Mouse (Mus musculus) left cerebral cortex, adult 8-10 months (tissue): ENCODE results near the gene Zfp524. TPM values are rescaled to one million over a fixed set of nuclear protein-coding genes. Genes with fewer than 3 reads are reported as not detected.
A peak's percentile ranks its signal among the peaks of the same experiment; 100 is the strongest.
"Not testable (repeated sequence)": the region's sequence is repeated elsewhere in the genome, so short reads cannot be mapped to it uniquely, and the experiment has no call there.

Experiments
- DNase-seq, 2 experiments: peaks; one replicate each; pipeline ENCODE4 v3.0.0; 2022; ENCODE audit warnings: low spot score in 2 of 2
- total RNA-seq, 4 experiments: library from RNA; stranded (reverse); gene quantifications; 2 replicates each; pipeline ENCODE4 v1.2.4; 2022

Zfp524 gene
- total RNA-seq, result 1 to 10 TPM; 6.3 to 7.8 (median 6.5) TPM

DNA sequence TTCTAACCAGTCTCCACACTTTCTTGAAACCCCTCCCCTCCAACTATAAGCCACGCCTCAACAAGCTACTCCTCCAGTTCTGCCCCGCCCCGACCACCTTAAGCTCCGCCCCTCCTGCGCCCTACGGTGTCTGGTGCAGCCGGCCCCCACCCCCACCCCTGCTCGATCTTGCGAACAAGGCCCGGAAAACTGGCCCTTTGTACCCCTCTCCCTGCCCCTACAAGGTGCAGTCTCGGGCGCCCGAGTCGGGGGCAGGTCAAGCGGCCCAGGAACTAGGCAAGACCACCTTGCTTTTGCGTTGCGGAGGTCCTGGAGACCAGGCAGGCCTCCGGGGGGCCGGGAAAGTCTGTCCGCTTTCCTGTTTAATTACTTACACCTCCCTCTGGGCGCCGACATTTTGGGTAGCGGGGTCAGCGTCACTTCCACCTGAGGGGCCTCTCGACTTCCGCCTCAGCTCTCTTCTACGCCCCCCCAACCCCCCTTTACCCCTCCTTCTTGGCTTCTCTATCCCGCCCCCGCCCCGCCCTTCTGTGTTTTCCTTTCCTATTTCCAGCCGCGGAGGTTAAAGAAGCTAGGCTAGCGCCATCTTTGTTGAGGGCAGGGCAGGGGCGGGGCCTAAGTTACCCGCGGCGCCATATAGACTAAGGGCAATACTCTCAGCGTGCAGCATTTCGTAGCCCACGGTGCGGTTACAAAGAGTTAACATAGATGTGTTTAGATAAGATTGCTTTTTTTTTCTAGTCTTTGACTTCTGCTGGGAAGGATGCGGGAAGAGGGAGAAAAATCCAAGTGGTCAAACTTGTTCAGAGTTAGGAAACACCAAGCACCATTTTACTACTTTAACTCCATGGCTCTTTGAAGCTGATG is at the start of gene Zfp524, which contains the start of gene Fiz1:
Gene Zfp524, plus strand, starts transcription at position 165 of the 867 bp plus-strand sequence.
Gene Fiz1, minus strand, starts transcription at position 447 of the 867 bp plus-strand sequence.
- DNase-seq, result peak; percentile 95 to 96

DNA sequence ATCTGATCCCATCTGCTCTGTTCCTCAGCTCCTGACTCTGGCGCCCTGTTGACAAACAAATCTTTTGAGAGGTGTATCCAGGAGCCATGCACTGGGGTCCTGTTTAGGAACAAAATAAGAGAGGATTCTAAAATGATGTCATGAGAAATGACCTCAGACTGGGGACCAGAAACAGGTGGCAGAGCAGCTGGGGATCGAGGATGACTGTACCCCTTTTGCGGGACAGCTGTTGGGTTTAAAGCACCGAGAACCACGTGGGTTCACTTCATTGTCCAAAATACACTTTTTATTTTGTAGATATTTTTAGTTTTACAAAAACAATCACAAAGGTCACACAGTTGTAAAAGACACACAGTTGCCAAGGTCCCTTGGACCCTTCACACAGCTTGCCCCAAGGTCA is 49.2 kb upstream of the Zfp524 start:
- no peak for DNase-seq

- no peak for DNase-seq
Observed at GRCm38 (mm10) chr7:4971068-4971467, 43.1 kb upstream of the Zfp524 start, which contains the start of gene Sbk3. Sbk3 (minus strand) TSS chr7:4971168.

GRCm38 (mm10) chr7:4971710-4972109 is 42.5 kb upstream of the Zfp524 start:
- DNase-seq, result no peak

DNA sequence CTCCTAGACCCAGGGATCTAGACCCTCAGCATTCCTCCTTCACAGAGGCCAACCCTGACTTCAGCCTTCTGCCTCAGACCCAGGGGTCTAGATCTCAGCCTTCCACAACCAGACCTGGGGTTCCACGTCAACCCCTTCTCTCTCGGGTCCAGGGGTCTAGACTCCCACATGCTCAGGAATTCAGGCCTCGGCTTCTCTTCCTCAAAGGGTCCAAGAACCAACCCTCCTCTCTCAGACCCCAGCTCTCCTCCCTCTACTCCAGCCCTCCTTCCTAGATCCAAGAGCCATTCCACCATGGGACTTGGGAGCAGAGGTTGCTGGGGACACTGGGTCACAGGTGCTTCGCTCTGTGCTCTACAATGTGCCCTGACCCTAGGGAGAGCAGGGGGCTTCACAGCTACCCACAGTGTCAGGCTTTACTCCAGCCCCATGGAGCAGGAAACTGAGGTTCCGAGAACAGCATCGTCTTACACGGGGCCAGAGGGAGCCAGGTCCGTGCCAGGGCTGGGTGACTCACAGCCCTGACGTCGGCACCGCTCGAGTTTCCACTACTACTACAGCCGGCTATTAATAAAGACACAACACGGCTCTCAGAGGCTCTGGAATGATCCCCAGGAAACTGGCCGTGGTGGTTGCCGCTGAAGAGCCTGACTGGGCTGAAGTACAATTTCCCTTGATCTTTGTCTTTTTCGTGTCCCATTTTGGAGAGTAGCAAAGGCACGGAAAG is 41.7 kb upstream of the Zfp524 start:
- no peak for DNase-seq

DNA sequence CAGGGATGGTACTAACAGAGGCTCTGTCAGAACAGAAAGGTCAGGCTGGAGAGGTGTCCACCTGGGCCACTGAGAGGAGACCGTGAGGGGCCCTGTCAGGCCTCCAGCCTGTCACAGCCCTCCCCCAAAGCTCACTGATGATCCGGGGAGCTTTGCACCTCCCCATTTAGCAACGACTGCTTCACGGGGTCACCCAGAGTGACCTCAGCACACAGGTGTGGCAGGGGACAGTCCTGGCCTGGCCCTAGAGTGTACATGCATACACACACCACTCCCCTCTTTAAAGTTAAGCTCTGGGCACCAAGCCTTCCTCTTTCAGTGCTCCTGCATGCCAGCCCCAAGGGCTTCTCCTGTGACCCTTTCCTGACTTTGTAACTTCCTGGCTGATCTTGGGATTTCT is 38.8 kb upstream of the Zfp524 start:
- DNase-seq, result no peak

- DNase-seq, result no peak
Observed at GRCm38 (mm10) chr7:4976832-4977231, 37.4 kb upstream of the Zfp524 start.

DNA sequence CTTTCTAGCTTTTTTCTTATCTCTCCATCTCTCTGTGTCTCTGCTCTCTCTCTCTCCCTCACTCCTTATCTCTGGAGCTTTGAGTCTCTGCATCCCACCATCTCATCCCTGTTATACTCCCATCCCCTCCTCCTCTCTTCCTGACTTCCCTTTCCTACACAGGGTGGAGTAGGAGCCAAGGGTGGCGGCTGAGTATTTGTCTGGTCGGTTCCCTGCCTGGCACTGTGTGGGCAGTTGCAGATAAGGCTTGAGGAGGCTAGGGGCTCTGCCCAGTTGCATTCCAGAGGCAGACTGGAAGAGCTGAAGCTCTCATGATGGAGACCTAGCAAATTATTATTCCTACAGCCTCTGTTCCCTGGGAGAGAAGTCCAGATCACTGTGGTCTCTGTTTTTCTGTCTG is 26.0 kb upstream of the Zfp524 start:
- no peak for DNase-seq

DNA sequence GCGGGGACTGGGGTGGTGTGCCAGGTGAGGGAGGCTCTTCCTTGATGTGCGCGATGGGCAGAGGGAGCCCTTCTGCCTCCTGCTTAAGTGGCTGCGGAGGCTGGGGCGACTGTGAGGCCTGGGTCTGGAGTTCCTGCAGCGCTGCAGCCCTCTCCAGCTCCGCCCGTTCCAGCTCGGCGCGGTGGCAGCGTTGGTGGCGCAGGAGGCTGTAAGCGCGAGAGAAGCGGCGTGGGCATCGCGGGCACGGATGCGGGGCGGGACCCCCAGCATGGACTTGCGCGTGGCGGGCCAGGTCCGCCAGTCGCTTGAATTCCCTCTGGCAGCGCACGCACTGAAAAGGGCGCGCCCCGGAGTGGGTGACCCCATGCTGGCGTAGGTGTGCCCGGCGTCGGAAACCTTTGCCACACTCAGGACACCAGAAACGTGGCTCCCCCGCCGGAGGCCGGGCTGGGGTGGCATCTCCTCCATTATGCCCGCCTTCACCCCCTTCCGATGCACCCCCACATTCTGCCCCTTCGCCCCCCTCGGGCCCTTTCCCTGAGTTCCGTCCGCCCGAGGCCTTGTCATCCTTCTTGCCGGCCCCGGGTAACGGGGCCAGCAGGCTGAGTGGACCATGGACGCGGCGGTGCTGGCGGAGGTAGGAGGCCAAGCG is 20.7 kb upstream of the Zfp524 start:
- DNase-seq, result peak in 1 of 2 experiments; percentile 23

DNA sequence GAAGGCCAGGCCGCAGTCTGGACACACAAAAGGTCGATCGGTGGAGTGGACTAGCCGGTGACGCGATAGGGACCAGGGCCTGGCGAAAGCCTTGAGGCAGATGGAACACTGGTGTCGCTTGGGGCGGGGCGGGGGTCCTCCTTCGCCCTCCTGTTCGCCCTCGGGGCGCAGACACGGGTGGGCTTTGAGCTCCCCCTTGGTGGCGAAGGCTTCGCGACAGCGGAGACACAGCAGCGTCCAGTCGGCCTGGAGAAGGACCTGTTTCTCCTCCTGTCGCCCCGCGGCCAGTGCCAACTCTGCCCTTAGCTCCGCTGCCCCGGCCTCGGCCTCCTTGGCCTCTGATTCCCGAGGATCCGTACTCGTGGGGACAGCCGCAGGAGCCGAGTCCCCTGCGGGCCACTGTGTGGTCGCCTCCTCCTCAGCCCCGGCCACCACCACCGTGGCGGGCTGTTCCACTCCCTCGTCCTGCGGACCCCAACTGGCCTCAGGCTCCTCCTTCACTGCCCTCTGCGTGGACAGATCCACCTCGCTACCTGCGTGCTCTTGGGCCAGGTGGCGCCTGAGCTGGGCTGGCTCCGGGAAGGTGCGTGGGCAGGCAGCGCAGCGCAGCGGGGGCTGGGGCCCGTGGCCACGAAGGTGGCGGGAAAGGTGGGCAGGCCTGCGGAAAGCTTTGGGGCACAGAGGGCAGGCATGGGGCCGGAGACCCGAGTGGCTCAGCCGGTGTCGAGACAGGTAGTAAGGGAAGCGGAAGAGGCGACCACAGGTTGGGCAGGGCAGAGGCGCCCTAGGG is 20.0 kb upstream of the Zfp524 start:
- peak in 1 of 2 experiments; percentile 12 for DNase-seq

DNA sequence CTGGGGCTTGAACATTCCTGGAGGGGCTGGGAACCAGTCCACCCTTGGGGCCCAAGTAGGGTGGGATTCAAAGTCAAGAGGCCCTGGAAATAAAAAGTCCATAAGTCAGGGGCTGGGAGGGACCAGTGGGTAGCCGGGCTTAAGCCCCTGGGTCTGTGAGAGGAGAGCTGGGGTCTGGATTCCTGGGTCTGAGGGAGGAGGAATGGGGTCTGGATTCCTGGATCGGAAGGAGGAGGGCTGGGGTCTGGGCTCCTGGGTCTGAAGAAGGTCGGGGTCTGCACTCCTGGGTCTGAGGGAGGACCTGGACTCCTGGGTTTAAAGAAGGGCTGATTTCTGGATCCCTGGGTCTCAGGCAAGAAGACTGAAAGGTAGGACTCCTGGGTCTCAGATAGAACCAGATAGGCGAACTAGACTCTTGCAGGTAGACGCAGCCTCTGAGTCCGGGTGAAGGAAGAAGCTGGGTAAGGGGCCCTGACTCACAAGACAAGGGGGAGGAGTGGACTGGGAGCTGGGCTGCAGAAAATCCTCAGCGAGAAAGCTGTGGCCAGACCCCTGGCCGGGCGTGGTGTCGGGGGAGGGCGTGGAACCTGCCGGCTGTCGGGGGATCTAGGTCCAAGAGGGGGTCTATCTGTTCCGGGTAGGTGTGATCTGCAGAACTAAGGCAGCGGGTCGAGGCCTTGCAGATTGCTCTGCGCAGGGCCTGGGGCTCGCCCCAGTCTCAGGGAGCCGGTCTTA is 18.8 kb upstream of the Zfp524 start:
- DNase-seq, result peak in 1 of 2 experiments; percentile 21

- DNase-seq, result peak; percentile 82 to 92
Observed at GRCm38 (mm10) chr7:4996003-4996895, 18.0 kb upstream of the Zfp524 start, which contains the start of gene Zfp579. Zfp579 (minus strand) TSS chr7:4996158.

DNA sequence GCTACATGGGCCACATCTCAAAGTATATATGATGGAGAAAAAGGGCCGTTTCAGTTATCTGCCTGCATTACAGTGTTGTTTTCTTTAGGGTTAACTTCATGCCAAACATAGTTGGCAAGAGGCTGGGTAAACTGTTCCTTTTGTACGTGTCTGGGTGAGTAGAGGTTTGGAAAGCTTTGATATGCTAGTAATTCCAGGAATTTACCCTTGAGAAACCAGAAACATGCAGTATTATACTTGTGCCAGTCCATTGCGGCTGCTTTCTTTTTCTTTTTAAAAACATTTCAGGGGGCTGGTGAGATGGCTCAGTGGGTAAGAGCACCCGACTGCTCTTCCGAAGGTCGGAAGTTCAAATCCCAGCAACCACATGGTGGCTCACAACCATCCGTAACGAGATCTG is 17.3 kb upstream of the Zfp524 start:
- DNase-seq, result no peak

- no peak for DNase-seq
Observed at GRCm38 (mm10) chr7:4999876-5000275, 14.3 kb upstream of the Zfp524 start.

DNA sequence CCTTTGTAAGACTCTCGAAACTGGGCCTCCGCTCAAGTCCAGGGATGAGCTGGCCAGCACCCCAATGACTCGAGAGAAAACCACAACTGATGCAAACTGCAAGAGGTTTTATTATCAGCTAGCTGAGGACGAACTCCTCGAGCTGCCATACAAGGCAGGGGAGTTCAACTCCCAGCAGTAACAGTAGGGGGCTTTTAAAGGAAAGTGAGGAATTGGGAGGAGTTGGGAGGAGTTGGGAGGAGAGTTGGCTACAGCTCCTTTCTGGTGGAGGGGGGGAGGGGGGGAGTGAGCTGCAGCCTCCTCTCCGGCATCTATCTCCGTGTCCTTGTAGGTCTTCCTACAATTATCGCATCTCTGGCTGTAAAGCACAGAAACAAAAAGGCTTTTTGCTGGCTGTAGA is 11.3 kb upstream of the Zfp524 start:
- not testable (repeated sequence) for DNase-seq

DNA sequence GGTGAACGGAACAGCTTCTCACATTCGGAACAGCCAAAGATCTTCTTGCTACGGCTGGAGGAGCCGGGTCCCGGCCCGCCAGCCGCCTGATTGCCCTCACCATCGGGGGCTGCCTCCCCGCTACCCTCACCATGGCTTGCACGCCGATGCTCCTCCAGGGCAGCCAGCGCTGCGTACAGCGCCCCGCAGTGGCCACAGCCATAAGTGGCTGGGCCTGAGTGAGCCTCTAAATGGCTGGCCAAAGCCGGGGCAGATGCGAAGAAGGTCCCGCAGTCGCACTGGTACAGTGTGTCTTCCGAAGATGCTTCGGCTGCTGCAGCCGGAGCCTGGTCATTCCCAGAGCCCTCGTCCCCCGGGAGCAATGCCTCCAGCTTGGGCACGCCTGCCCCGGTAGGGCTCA is 6.0 kb upstream of the Zfp524 start:
- no peak for DNase-seq

DNA sequence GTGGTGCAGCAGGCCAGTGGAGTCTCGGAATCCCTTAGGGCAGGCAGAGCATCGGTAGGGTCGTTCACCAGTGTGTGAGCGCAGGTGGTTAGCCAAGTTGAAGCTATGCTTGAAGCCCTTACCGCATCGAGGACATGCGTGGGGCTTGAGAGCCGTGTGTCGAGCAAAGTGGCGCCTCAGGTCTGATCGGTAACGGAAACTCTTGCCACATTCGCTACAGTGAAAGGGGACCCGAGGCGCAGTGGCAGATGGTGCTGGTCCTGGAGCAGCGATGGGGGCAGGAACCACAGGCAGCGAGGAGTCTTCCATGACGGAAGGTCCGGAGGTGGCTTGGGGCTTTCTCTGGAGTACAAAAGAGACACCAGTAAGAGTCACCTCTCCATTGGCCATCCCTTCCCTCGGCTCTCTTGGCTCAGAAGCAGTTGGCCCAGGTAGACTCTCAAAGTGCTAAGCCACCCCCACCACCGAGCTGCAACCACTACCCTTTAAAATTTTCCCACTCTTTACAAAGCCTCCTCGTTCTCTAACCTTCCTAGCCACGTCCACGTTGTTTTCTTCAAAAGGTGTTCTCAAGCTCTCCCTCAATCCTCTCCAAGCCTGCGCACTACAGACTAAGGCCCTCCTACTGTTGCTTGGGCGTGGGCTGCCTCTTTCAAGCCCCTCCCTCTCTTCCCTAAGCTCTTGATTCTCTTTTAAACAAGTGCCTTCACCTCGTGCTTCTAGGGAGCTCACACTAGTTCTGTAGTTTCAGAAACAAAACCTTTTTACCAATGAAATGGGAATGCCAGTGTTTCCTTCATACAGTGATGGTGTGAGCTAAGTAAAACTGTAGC is 1.3 kb upstream of the Zfp524 start:
- no peak for DNase-seq
